In the genomic region with DNA sequence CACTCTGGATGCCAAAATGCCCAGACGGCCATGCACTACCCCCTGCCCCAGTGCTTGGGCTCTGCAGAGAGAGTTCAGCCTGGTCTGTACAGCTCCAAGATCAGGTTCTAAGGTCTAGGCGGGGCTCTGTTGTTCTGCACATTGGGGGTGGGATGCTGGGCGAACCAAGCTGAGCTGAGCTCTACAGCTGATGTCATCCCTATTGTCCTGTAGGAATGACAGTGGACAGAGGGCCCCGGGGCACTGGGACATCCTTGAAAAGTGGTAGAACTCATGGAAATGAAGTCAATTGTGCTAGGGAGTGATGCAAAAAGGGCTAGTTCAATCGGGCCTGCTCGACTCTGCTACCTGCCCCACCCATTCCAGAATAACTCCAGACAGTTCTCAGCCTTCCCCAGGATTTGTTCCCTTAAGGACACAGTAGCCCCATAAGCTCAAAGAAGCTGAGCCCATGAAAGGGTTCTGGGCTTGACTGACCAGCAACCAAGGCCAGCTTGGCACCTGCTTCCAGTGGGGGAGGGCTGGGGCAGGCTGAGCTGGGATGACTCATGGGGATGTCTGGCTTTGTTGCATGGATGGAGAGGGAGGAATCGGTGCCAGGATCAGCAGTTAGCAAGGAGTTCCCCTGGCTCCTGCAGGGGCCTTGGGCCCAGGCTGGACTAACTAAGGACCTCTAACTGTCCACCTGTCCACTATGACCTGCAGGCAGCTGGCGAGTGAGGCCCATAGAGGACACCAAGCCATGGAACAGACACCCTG, we compare ENCODE assay signal across 1 mouse cellular context.
TF ChIP-seq lines count a peak whose summit lies in the region.

No protein-coding gene starts in this region.

TF ChIP-seq in ES-E14, 5 proteins besides CTCF, POLR2A, EP300 and RAD21 (continued from another document):
- no peak for TF ChIP-seq ZNF384 (IDR thresholded peaks at IDR 0.05; ENCODE audit: low read depth, low read length)
- TF ChIP-seq HCFC1 (IDR thresholded peaks at IDR 0.05; ENCODE audit: borderline replicate concordance, insufficient read depth, low read length), result no peak
- no peak for TF ChIP-seq MAFK (IDR thresholded peaks at IDR 0.05; ENCODE audit: insufficient read depth, low read depth, low read length)
- no peak for TF ChIP-seq ZC3H11A (IDR thresholded peaks at IDR 0.05; ENCODE audit: borderline replicate concordance, low read depth, low read length)
